Mouse (Mus musculus) hindbrain, embryonic 13.5 days (tissue): ENCODE measurements around the gene Krtap24-1. TPM values are rescaled to one million over a fixed set of nuclear protein-coding genes. Genes with fewer than 3 reads are reported as not detected.

Source experiments
- ATAC-seq: fragments of 200-750 bp; cut with Nextera tagmentation; 2 replicates; pipeline ENCODE4 v1.8.0; 2017; ENCODE audit warnings: moderate TSS enrichment; ENCODE audit not compliant: low FRiP score
- H3K27ac ChIP-seq: fragments of 300-500 bp; sonication (generic); 2 replicates; pipeline ENCODE4 v1.5.1; 2015; ENCODE audit warnings: inconsistent platforms, mild to moderate bottlenecking, moderate library complexity
- H3K27me3 ChIP-seq: fragments of 300-500 bp; sonication (generic); 2 replicates; pipeline ENCODE4 v1.6.1; 2015; ENCODE audit warnings: mild to moderate bottlenecking, inconsistent platforms
- H3K36me3 ChIP-seq: fragments of 300-500 bp; sonication (generic); 2 replicates; pipeline ENCODE4 v1.6.1; 2015; ENCODE audit warnings: mild to moderate bottlenecking, inconsistent platforms
- H3K4me1 ChIP-seq: fragments of 300-500 bp; sonication (generic); replicated peaks from 2 replicates; pipeline ENCODE4 v1.6.1; 2015; ENCODE audit warnings: inconsistent platforms
- H3K4me2 ChIP-seq: fragments of 300-500 bp; sonication (generic); 2 replicates; pipeline ENCODE4 v1.6.1; 2015; ENCODE audit warnings: inconsistent platforms, mild to moderate bottlenecking, moderate library complexity
- H3K4me3 ChIP-seq: fragments of 300-500 bp; sonication (generic); 2 replicates; pipeline ENCODE4 v1.5.1; 2015; ENCODE audit warnings: mild to moderate bottlenecking, inconsistent platforms
- H3K9ac ChIP-seq: fragments of 300-500 bp; sonication (generic); 2 replicates; pipeline ENCODE4 v1.6.1; 2015; ENCODE audit warnings: mild to moderate bottlenecking, inconsistent platforms
- H3K9me3 ChIP-seq: fragments of 300-500 bp; sonication (generic); 2 replicates; pipeline ENCODE4 v1.6.1; 2016; ENCODE audit warnings: inconsistent platforms
- WGBS: fragments of 180-500 bp; shearing (Covaris S2); methylation state at CpG from one replicate; pipeline ENCODE4 v1.1.7; 2015; 5-methylcytosine and 5-hydroxymethylcytosine counted together
- polyA plus RNA-seq: library from polyadenylated mRNA; unstranded; fragments of >200 nt; fragmentation: Nextera tagmentation; extraction: Ambion mirVana; gene quantifications from 2 replicates; pipeline ENCODE4 v1.2.1, GENCODE M21; 2015

Gene Krtap24-1
- polyA plus RNA-seq = not detected in 2 replicates

- H3K27ac ChIP-seq = no peak within 1 kb of the TSS
- no peaks in the 10 kb centered on the region for H3K36me3 ChIP-seq
- ATAC-seq = no peak
- H3K4me2 ChIP-seq = no peak within 1 kb of the TSS
- H3K9me3 ChIP-seq = no peaks in the 10 kb centered on the region
- H3K9ac ChIP-seq = no peak within 1 kb of the TSS
- 89% methylated on average over 8 of the region's 8 CpGs for WGBS
- H3K4me3 ChIP-seq = no peak within 1 kb of the TSS
- H3K4me1 ChIP-seq = peaks cover 4% of the 10 kb centered on the region; the same call in 1 of the 2 replicates
- H3K27me3 ChIP-seq = no peaks in the 10 kb centered on the region
These were observed at the start of gene Krtap24-1 for GRCm38 (mm10) chr16:88611922-88612321. Gene Krtap24-1, minus strand, starts transcription at chr16:88612279.

- no peaks in the 10 kb centered on the region for H3K27me3 ChIP-seq
- ATAC-seq = peak; percentile 63
- no peaks in the 10 kb centered on the region for H3K36me3 ChIP-seq
- 72% methylated on average over 1 of the region's 1 CpGs for WGBS
- no peaks in the 10 kb centered on the region for H3K4me1 ChIP-seq
- H3K9me3 ChIP-seq = no peaks in the 10 kb centered on the region
- H3K4me2 ChIP-seq = no peak overlapping the region
- H3K27ac ChIP-seq = no peak overlapping the region
- H3K9ac ChIP-seq = no peak overlapping the region
- H3K4me3 ChIP-seq = no peak overlapping the region
These were observed 45.3 kb upstream of the Krtap24-1 start for GRCm38 (mm10) chr16:88657426-88657825.

DNA sequence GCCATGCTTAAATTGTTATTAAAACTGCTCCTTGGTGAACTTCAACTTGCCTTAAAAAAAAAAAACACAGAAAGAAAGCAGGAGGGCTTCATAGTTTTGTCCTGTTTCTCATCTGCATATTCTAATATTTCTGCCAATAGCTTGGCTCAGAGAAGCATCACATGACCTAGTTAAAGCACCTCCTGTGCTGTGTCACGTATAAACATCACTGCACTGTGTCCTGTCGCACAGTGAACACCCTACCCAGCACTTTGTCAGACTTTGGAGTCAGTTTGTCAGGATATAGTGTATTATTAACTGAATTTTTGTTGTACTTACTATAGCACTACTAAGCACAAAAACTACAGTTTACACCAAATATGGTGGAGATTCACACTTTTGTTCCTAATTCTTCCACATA is 39.9 kb upstream of the Krtap24-1 start:
- Histone ChIP-seq H3K9ac (no peak overlapping the region), H3K4me3 (no peak overlapping the region), H3K9me3 (no peaks in the 10 kb centered on the region), H3K27ac (no peak overlapping the region), H3K4me1 (no peaks in the 10 kb centered on the region), H3K36me3 (no peaks in the 10 kb centered on the region), H3K27me3 (no peaks in the 10 kb centered on the region), H3K4me2 (no peak overlapping the region)
- ATAC-seq = no peak
- WGBS = 79% methylated on average over 2 of the region's 2 CpGs

DNA sequence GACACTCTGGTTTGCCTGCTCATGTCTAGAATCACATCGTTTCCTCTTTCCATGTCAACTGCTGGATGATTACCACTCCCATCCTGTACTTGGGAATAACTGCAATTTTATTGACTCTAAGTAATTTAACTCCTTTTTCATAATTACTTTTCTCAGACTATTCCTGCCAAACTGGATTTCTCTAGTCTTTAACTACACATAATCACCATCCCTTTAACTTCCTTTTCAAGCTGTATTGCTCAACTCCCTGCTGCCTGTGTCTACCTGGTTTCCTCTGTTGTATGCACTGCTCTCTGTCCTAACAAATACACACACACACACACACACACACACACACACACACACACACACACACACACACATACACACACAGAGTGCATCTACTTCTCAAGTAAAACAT is 39.0 kb upstream of the Krtap24-1 start:
- no peak overlapping the region for H3K4me3 ChIP-seq
- WGBS = 89% methylated on average over 1 of the region's 1 CpGs
- no peak overlapping the region for H3K27ac ChIP-seq
- no peak overlapping the region for H3K4me2 ChIP-seq
- H3K9ac ChIP-seq = no peak overlapping the region
- H3K9me3 ChIP-seq = no peaks in the 10 kb centered on the region
- ATAC-seq = no peak
- no peaks in the 10 kb centered on the region for H3K27me3 ChIP-seq
- no peaks in the 10 kb centered on the region for H3K36me3 ChIP-seq
- no peaks in the 10 kb centered on the region for H3K4me1 ChIP-seq

DNA sequence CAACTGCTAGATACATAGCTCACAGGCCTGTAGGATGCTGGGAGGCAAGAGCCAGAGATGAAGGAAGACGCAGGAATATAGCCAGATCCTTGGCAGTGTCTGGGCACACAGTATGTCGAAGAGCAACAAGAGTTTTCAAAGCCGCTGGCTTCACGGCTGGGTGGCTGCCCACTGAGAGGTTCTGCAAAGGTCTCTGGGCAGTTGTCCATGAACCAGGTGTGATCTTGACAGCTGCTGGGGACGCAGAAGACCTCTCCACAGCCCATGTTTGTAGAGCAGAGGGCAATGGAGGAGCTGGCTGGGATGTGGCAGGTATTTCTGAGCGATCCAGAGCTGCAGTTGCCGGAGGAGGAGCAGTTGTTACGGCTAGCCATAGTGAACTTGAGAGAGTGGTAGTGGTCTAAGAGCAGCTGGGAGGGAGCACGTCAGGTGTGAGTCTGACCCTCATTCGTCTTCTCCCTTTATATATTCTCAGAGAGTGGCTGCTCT is 35.3 kb upstream of the Krtap24-1 start, which contains the start of gene Krtap26-1:
Gene Krtap26-1 (minus strand): TSS at position 439 of the 489 bp plus-strand sequence.
- no peak within 1 kb of the TSS for H3K4me2 ChIP-seq
- no peak within 1 kb of the TSS for H3K9ac ChIP-seq
- no peaks in the 10 kb centered on the region for H3K9me3 ChIP-seq
- H3K27me3 ChIP-seq = no peaks in the 10 kb centered on the region
- no peak within 1 kb of the TSS for H3K27ac ChIP-seq
- no peak within 1 kb of the TSS for H3K4me3 ChIP-seq
- H3K4me1 ChIP-seq = no peaks in the 10 kb centered on the region
- 88% methylated on average over 10 of the region's 10 CpGs for WGBS
- no peaks in the 10 kb centered on the region for H3K36me3 ChIP-seq
- no peak for ATAC-seq

DNA sequence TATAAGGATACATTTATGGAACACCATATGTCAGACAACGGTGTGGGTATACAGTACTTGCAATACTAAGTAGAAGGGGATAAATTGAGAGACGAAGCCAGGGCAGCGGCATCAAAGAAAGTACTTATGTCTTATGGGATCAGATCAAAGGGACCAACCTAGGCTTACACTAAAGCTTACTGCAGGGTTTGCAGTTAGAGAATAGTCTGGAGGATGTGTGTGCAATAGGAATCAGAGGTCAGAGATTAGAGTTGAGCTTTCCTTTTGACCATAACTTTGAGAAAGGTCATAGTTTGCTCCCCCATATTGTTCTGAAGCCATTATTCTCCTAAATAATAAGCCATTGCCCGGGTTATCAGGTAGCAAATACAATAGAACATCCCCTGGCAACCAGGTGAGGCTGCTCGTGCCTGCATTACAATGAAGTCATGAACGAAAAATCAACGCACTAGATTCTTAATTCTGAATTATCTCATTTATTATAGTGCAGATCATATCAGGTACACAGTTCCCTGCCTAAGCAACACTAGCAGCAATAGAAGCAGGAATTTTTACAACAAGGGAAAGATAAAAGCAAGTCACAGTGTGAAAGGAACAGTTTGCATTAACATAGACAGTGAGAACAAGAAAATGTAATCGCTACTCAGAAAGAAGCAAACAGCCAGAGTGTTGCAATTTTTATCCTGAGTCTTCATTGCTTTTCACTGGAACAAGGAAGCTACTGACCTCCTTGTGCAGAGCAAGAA is 34.5 kb upstream of the Krtap24-1 start:
- 82% methylated on average over 8 of the region's 8 CpGs for WGBS
- Histone ChIP-seq H3K36me3 (no peaks in the 10 kb centered on the region), H3K27ac (no peak overlapping the region), H3K4me2 (no peak overlapping the region), H3K27me3 (no peaks in the 10 kb centered on the region), H3K4me3 (no peak overlapping the region), H3K9me3 (no peaks in the 10 kb centered on the region), H3K4me1 (no peaks in the 10 kb centered on the region), H3K9ac (no peak overlapping the region)
- ATAC-seq = no peak

DNA sequence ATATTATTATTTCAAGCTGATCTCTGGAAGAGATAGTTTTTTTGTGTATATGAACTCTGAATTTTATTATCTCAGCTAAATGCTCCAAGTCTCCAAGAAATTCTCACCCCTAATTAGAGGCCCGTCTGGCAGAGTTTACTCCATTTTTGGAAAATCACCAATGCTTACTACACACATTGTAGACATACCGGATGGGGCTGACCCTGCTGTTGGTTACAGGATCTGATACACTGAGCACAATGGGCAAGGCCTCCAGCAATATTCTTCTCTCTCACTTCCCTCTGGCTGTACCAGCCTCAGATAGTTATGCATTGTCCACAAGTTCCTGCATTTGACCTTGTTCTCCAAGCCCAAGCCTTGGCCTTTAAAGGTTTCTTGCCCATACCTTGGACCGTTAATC is 28.0 kb upstream of the Krtap24-1 start:
- Histone ChIP-seq H3K4me1 (peaks cover under 1% of the 10 kb centered on the region; the same call in 1 of the 2 replicates), H3K36me3 (no peaks in the 10 kb centered on the region), H3K9me3 (no peaks in the 10 kb centered on the region), H3K27me3 (no peaks in the 10 kb centered on the region), H3K4me2 (no peak overlapping the region), H3K9ac (no peak overlapping the region), H3K4me3 (no peak overlapping the region), H3K27ac (no peak overlapping the region)
- 91% methylated on average over 3 of the region's 3 CpGs for WGBS
- ATAC-seq = no peak

DNA sequence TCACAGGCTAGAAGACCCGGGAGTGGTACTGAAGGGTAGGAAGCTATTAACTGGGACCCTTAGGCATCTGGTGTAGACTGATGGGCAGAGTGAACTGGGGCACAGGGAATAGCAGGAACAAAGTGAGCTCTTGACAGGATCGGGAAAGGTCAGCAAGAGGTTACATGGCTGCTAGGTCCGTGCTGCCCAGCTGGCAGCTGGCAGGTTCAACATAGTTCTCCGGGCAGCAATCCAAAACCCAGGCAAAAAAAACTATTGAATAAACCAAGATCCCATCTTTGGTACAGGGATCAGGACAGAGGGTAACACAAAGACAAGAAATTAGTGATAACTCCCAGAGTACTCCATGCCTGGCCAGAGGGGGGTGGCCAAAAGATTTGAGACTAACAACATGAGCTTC is 23.1 kb upstream of the Krtap24-1 start:
- H3K4me2 ChIP-seq = no peak overlapping the region
- no peak overlapping the region for H3K27ac ChIP-seq
- H3K9ac ChIP-seq = no peak overlapping the region
- H3K4me3 ChIP-seq = no peak overlapping the region
- H3K4me1 ChIP-seq = peaks cover 3% of the 10 kb centered on the region; the same call in 1 of the 2 replicates
- WGBS = 46% methylated on average over 4 of the region's 4 CpGs
- H3K9me3 ChIP-seq = no peaks in the 10 kb centered on the region
- no peaks in the 10 kb centered on the region for H3K36me3 ChIP-seq
- no peak for ATAC-seq
- H3K27me3 ChIP-seq = no peaks in the 10 kb centered on the region

GRCm38 (mm10) chr16:88631474-88631873 is 19.4 kb upstream of the Krtap24-1 start:
- no peak overlapping the region for H3K9ac ChIP-seq
- H3K27ac ChIP-seq = no peak overlapping the region
- 71% methylated on average over 4 of the region's 4 CpGs for WGBS
- no peak overlapping the region for H3K4me3 ChIP-seq
- no peak overlapping the region for H3K4me2 ChIP-seq
- no peaks in the 10 kb centered on the region for H3K36me3 ChIP-seq
- H3K9me3 ChIP-seq = no peaks in the 10 kb centered on the region
- ATAC-seq = no peak
- peaks cover 3% of the 10 kb centered on the region; the same call in 1 of the 2 replicates for H3K4me1 ChIP-seq
- H3K27me3 ChIP-seq = no peaks in the 10 kb centered on the region

DNA sequence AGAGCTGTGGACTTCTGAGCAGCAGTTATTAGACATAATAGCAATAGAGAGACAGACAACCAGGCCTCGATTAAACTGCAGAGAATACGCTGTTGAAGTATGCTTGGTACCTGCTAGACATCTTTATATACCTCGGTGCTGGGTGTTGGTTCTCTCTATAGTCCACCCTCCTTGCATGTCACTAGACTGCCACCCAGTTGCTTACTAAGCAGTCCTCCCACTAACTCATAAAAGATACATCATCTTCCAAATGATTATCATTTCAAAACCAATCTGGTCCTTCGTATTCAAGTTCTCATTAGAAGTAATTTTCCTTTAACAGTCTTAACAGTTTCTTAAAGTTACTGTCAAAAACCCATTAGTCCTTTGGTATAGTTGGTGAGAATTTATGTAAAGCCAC is 15.5 kb upstream of the Krtap24-1 start, which contains the start of gene 2310079G19Rik:
Gene 2310079G19Rik (minus strand): TSS at position 101 of the 400 bp plus-strand sequence.
- no peaks in the 10 kb centered on the region for H3K9me3 ChIP-seq
- no peaks in the 10 kb centered on the region for H3K27me3 ChIP-seq
- H3K27ac ChIP-seq = no peak within 1 kb of the TSS
- no peak for ATAC-seq
- 94% methylated on average over 4 of the region's 4 CpGs for WGBS
- no peak within 1 kb of the TSS for H3K4me3 ChIP-seq
- no peaks in the 10 kb centered on the region for H3K4me1 ChIP-seq
- no peak within 1 kb of the TSS for H3K4me2 ChIP-seq
- H3K9ac ChIP-seq = no peak within 1 kb of the TSS
- H3K36me3 ChIP-seq = no peaks in the 10 kb centered on the region

DNA sequence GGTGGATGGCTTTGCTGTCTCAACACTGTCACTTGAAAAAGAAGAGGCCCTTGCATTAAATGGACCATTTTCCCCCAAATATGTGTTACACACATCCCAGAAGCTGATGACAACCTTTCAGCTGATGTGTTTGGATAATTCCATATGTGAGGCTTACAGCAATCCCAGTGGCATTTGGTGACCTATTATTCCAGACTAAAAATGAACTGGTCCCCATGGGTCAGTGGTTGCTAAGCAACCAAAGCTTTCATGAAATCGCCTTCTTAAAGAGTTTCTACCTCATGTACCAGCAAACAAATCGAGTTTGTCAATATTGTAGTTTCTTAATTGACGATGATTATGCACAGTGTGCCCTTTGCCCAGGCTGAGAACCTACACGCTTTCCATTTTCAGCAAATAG is 633 bp upstream of the Krtap24-1 start:
- no peak for ATAC-seq
- WGBS = 58% methylated on average over 4 of the region's 4 CpGs
- H3K4me1 ChIP-seq = peaks cover 4% of the 10 kb centered on the region; the same call in 1 of the 2 replicates
- H3K4me2 ChIP-seq = no peak overlapping the region
- no peaks in the 10 kb centered on the region for H3K9me3 ChIP-seq
- no peak overlapping the region for H3K9ac ChIP-seq
- no peaks in the 10 kb centered on the region for H3K36me3 ChIP-seq
- no peak overlapping the region for H3K27ac ChIP-seq
- no peak overlapping the region for H3K4me3 ChIP-seq
- H3K27me3 ChIP-seq = no peaks in the 10 kb centered on the region

DNA sequence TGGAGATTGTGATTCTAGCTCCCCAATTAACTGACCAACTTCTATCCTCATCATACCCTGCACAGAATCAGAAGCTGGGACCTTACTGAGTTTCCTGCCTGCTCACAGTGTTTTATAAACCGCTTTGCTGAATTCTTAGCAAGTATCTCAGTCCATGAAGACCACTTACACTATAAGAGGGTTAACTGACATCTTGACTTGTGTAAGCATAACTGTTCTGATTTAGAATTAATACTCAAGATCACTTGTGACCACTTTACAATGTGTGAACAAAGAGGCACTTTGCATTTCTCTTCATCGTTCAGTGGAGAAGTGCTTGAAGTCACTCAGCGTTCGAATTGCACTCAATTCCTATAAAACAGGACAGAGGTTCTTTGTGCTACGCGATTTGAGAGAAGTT is 7.5 kb downstream of the Krtap24-1 start:
- no peak overlapping the region for H3K9ac ChIP-seq
- H3K4me1 ChIP-seq = no peaks in the 10 kb centered on the region
- no peaks in the 10 kb centered on the region for H3K27me3 ChIP-seq
- no peak overlapping the region for H3K27ac ChIP-seq
- WGBS = 83% methylated on average over 6 of the region's 6 CpGs
- no peaks in the 10 kb centered on the region for H3K9me3 ChIP-seq
- H3K4me3 ChIP-seq = no peak overlapping the region
- H3K4me2 ChIP-seq = no peak overlapping the region
- no peaks in the 10 kb centered on the region for H3K36me3 ChIP-seq
- no peak for ATAC-seq

GRCm38 (mm10) chr16:88602464-88602863 is 9.6 kb downstream of the Krtap24-1 start:
- no peak overlapping the region for H3K9ac ChIP-seq
- 67% methylated on average over 1 of the region's 1 CpGs for WGBS
- H3K27me3 ChIP-seq = no peaks in the 10 kb centered on the region
- H3K36me3 ChIP-seq = no peaks in the 10 kb centered on the region
- ATAC-seq = no peak
- H3K4me3 ChIP-seq = no peak overlapping the region
- H3K4me1 ChIP-seq = no peaks in the 10 kb centered on the region
- H3K4me2 ChIP-seq = no peak overlapping the region
- H3K27ac ChIP-seq = no peak overlapping the region
- H3K9me3 ChIP-seq = no peaks in the 10 kb centered on the region
